Mouse (Mus musculus) heart, embryonic 16.5 days (tissue): Measurements from ENCODE around the gene Fdxr. TPM values are rescaled to one million over a fixed set of nuclear protein-coding genes. Genes with fewer than 3 reads are reported as not detected.
A peak's percentile ranks its signal among the peaks of the same experiment; 100 is the strongest.

Source experiments
- ATAC-seq: fragments of 200-750 bp; cut with Nextera tagmentation; replicated peaks from 2 replicates; pipeline ENCODE4 v1.8.0; 2017; ENCODE audit warnings: moderate number of reproducible peaks; ENCODE audit not compliant: insufficient read depth, low FRiP score; ENCODE audit errors: extremely low read depth
- H3K27ac ChIP-seq: fragments of 300-500 bp; sonication (generic); 2 replicates; pipeline ENCODE4 v1.5.1; 2014; ENCODE audit warnings: mild to moderate bottlenecking, low read length, control low read depth, moderate library complexity
- H3K27me3 ChIP-seq: fragments of 300-500 bp; sonication (generic); 2 replicates; pipeline ENCODE4 v1.6.1; 2014; ENCODE audit warnings: low read length, mixed read lengths; ENCODE audit not compliant: control insufficient read depth, insufficient read depth
- H3K36me3 ChIP-seq: fragments of 300-500 bp; sonication (generic); 2 replicates; pipeline ENCODE4 v1.6.1; 2014; ENCODE audit not compliant: control insufficient read depth, insufficient read depth
- H3K4me1 ChIP-seq: fragments of 300-500 bp; sonication (generic); 2 replicates; pipeline ENCODE4 v1.6.1; 2014; ENCODE audit warnings: low read length, mixed read lengths; ENCODE audit not compliant: control insufficient read depth, insufficient read depth
- H3K4me2 ChIP-seq: fragments of 300-500 bp; sonication (generic); 2 replicates; pipeline ENCODE4 v1.6.1; 2014; ENCODE audit warnings: low read depth, mild to moderate bottlenecking, control low read depth, low read length
- H3K4me3 ChIP-seq: fragments of 300-500 bp; sonication (generic); 2 replicates; pipeline ENCODE4 v1.5.1; 2014; ENCODE audit warnings: mild to moderate bottlenecking, control low read depth, low read length
- H3K9ac ChIP-seq: fragments of 300-500 bp; sonication (generic); 2 replicates; pipeline ENCODE4 v1.6.1; 2014; ENCODE audit warnings: low read length, control low read depth
- H3K9me3 ChIP-seq: fragments of 300-500 bp; sonication (generic); replicated peaks from 2 replicates; pipeline ENCODE4 v1.6.1; 2016; ENCODE audit warnings: low read length; ENCODE audit not compliant: control insufficient read depth
- WGBS: fragments of 180-500 bp; shearing (Covaris S2); extraction: QIAGEN DNeasy Blood & Tissue Kit; methylation state at CpG from one replicate; pipeline ENCODE4 v1.1.7; 2014; 5-methylcytosine and 5-hydroxymethylcytosine counted together
- polyA plus RNA-seq: library from polyadenylated mRNA; unstranded; fragments of >200 nt; fragmentation: Nextera tagmentation; extraction: Ambion mirVana; gene quantifications from 2 replicates; pipeline ENCODE4 v1.2.1, GENCODE M21; 2015

Gene Fdxr
- polyA plus RNA-seq, 1 experiment from 2014 or later: 14.7 TPM

DNA sequence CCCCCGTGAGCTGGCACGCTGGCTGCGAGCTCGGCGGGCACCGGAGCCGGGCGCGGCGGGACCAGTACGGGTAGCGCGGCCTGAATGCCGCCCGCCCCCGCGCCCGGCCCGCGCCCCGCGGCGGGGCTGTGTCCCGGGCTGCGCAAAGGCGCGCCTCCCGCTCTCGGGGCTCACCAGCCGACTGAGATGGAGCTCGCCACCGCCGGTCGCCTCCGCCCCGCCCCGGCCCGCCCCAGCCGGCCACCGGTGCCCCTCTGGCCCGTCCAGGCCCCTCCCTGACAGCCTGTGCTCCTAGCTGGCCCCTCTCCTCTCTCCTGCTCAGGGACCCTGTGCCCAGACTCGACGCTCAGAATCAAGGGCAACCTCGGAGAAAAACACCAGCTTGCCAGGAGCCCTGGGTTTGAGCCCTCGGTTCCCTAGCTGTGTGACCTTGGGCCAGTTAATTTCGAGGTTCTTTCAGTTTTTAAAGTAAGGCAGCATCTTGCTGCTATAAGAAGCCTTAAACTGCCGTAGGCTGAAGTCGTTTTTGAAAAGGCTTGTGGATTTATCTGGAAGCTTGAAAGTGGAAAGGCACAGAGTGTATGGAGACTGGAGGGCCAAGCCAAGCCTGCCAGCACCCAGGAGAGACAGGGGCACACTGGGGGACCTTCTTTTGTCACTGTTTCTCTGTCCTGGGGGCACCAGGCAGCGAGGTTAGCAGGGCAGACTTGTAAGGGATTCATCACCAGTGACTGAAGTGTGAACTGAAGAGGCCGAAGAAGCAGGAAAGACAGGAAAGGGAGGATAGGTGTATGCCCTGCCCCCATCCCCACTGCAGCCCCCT lies 9.6 kb downstream of the Fdxr start, which contains the start of gene Grin2c:
TSS of gene Grin2c (minus strand) at position 183 of the 823 bp plus-strand sequence.
- no peak for ATAC-seq

DNA sequence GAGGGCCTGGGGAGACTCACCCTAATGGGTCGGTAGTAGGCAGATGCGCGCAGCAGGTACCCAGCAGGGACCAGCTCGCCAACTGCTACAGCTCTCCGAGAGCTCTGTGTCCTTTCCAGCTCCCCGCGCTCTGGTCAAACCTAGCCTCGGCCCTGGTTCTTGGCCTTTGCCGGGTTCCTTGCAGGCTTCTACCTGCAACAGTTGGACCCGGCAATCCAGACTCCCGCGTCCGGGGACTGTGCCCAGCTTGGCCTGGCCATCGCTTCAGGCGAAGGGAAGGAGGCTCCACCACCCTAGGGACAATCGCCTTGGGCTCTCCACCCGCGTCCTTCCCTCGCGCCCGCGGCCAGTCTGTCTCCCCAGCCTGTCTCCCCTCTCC lies 10.5 kb downstream of the Fdxr start:
- Histone ChIP-seq H3K27me3 (peaks cover 72% of the 10 kb centered on the region), H3K9me3 (no peaks in the 10 kb centered on the region), H3K27ac (no peak overlapping the region), H3K36me3 (no peaks in the 10 kb centered on the region), H3K9ac (no peak overlapping the region; the same call in 1 of the 2 replicates), H3K4me3 (peak overlapping the region; percentile 47), H3K4me2 (peak overlapping the region; percentile 71), H3K4me1 (peaks cover 19% of the 10 kb centered on the region)
- WGBS: 3% methylated on average over 22 of the region's 22 CpGs
- ATAC-seq: no peak

More for the DNA sequence above, 9.6 kb downstream of the Fdxr start, which contains the start of gene Grin2c:
- no peak within 1 kb of the TSS for H3K27ac ChIP-seq
- H3K27me3 ChIP-seq: peaks cover 63% of the 10 kb centered on the region
- no peaks in the 10 kb centered on the region for H3K9me3 ChIP-seq
- peak within 1 kb of the TSS; percentile 71 for H3K4me2 ChIP-seq
- peak within 1 kb of the TSS; percentile 58 for H3K9ac ChIP-seq
- H3K4me1 ChIP-seq: peaks cover 19% of the 10 kb centered on the region
- H3K36me3 ChIP-seq: no peaks in the 10 kb centered on the region
- whole genome bisulfite sequencing: 10% methylated on average over 40 of the region's 50 CpGs
- H3K4me3 ChIP-seq: peak within 1 kb of the TSS; percentile 47

- Histone ChIP-seq H3K36me3 (no peaks in the 10 kb centered on the region), H3K4me2 (peak overlapping the region; percentile 56; the same call in 1 of the 2 replicates), H3K4me1 (peaks cover 19% of the 10 kb centered on the region), H3K4me3 (peak overlapping the region; percentile 47), H3K9me3 (no peaks in the 10 kb centered on the region), H3K27ac (no peak overlapping the region), H3K27me3 (peaks cover 77% of the 10 kb centered on the region), H3K9ac (no peak overlapping the region)
- ATAC-seq: no peak
- WGBS: 3% methylated on average over 20 of the region's 20 CpGs
Observed at GRCm38 (mm10) chr11:115265771-115266399, 11.0 kb downstream of the Fdxr start.

- H3K4me3 ChIP-seq: peak overlapping the region; percentile 35
- peak overlapping the region; percentile 56 for H3K4me2 ChIP-seq
- peaks cover 85% of the 10 kb centered on the region for H3K27me3 ChIP-seq
- ATAC-seq: no peak
- no peaks in the 10 kb centered on the region for H3K36me3 ChIP-seq
- WGBS: 10% methylated on average over 39 of the region's 39 CpGs
- H3K9ac ChIP-seq: peak overlapping the region; percentile 31; the same call in 1 of the 2 replicates
- H3K27ac ChIP-seq: no peak overlapping the region
- H3K9me3 ChIP-seq: no peaks in the 10 kb centered on the region
- peaks cover 19% of the 10 kb centered on the region for H3K4me1 ChIP-seq
Observed at GRCm38 (mm10) chr11:115264862-115265668, 11.8 kb downstream of the Fdxr start.

- Histone ChIP-seq H3K27me3 (peaks cover 93% of the 10 kb centered on the region), H3K4me1 (peaks cover 19% of the 10 kb centered on the region), H3K27ac (no peak overlapping the region), H3K4me2 (no peak overlapping the region), H3K9ac (no peak overlapping the region), H3K36me3 (no peaks in the 10 kb centered on the region), H3K4me3 (no peak overlapping the region), H3K9me3 (no peaks in the 10 kb centered on the region)
- ATAC-seq: no peak
- 63% methylated on average over 7 of the region's 7 CpGs for WGBS
Observed at GRCm38 (mm10) chr11:115264136-115264861, 12.6 kb downstream of the Fdxr start.

DNA sequence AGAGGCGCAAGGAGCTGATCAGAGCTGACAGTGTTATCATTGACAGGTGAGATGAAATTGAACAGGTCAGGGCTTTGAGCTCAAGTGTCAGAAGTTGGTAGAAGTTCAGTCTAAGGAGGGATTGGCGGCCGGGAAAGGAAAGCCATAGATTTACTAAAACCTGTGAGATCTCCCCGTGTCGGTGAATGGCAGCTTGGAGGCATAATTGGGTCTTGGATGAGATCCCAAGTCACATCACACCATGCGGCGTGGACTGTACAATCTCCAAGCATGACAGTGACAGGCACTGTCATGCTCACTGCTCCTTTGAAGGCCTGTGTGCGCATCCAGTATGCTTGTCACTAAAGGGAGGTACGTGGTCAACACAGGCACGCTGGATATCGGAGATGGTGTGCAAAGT lies 13.9 kb downstream of the Fdxr start:
- peaks cover 97% of the 10 kb centered on the region for H3K27me3 ChIP-seq
- no peak for ATAC-seq
- WGBS: 65% methylated on average over 11 of the region's 11 CpGs

GRCm38 (mm10) chr11:115259134-115259533 lies 17.7 kb downstream of the Fdxr start:
- no peak overlapping the region for H3K27ac ChIP-seq
- no peak overlapping the region for H3K4me3 ChIP-seq
- 62% methylated on average over 4 of the region's 4 CpGs for WGBS
- 0 out of 2 replicates have a peak, but pooled peaks cover 2% of the 10 kb centered on the region for H3K4me1 ChIP-seq
- no peak overlapping the region for H3K9ac ChIP-seq
- no peaks in the 10 kb centered on the region for H3K36me3 ChIP-seq
- H3K27me3 ChIP-seq: peaks cover 86% of the 10 kb centered on the region
- no peak for ATAC-seq
- no peak overlapping the region for H3K4me2 ChIP-seq
- H3K9me3 ChIP-seq: no peaks in the 10 kb centered on the region

More for the DNA sequence above, 13.9 kb downstream of the Fdxr start:
- Histone ChIP-seq H3K4me1 (peaks cover 20% of the 10 kb centered on the region), H3K9me3 (no peaks in the 10 kb centered on the region), H3K36me3 (no peaks in the 10 kb centered on the region), H3K4me3 (no peak overlapping the region), H3K4me2 (no peak overlapping the region), H3K9ac (no peak overlapping the region), H3K27ac (no peak overlapping the region)

DNA sequence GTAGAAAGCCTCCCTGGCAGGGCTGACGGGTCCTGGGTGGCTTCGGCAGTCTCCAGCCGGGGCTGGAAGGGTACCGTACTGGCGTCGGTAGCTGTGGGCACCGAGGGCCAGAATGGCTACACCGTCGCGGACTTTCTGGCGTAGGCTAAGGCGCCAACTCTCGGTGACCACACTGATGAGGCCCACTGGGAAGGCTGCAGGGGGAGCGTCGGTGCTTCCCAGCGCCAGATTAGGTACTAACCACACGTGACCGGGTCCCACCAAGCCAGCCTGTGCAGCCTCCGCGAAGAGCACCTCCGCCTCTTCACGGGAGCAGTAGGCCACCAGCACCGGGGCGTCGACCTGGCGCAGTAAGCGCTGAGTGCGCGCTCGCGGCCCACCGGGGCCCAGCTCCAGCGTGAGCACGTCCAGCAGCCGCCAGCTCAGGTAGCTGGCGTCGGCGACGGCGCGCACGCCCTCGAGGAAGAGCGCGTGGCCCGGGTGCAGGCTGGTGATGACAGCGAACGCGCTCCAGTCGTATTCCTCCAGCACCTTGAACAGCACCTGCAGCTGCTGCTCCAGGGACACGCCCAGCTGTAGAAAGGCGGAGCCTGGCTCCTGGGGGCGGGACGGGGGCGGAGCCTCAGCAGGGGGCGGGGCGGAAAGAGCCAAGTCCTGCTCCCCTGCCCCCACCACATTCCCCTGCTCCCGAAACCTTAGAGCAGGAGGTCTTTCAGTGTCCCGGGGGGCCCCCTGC lies 18.9 kb downstream of the Fdxr start:
- 0 out of 2 replicates have a peak, but pooled peaks cover 2% of the 10 kb centered on the region for H3K4me1 ChIP-seq
- H3K4me2 ChIP-seq: peak overlapping the region; percentile 40
- H3K27me3 ChIP-seq: peaks cover 75% of the 10 kb centered on the region
- H3K9me3 ChIP-seq: no peaks in the 10 kb centered on the region
- no peak overlapping the region for H3K27ac ChIP-seq
- no peak overlapping the region for H3K4me3 ChIP-seq
- ATAC-seq: no peak
- WGBS: 13% methylated on average over 58 of the region's 59 CpGs
- H3K9ac ChIP-seq: no peak overlapping the region
- no peaks in the 10 kb centered on the region for H3K36me3 ChIP-seq
